Mouse (Mus musculus): ENCODE data around the gene Chml.

Chml gene

DNA sequence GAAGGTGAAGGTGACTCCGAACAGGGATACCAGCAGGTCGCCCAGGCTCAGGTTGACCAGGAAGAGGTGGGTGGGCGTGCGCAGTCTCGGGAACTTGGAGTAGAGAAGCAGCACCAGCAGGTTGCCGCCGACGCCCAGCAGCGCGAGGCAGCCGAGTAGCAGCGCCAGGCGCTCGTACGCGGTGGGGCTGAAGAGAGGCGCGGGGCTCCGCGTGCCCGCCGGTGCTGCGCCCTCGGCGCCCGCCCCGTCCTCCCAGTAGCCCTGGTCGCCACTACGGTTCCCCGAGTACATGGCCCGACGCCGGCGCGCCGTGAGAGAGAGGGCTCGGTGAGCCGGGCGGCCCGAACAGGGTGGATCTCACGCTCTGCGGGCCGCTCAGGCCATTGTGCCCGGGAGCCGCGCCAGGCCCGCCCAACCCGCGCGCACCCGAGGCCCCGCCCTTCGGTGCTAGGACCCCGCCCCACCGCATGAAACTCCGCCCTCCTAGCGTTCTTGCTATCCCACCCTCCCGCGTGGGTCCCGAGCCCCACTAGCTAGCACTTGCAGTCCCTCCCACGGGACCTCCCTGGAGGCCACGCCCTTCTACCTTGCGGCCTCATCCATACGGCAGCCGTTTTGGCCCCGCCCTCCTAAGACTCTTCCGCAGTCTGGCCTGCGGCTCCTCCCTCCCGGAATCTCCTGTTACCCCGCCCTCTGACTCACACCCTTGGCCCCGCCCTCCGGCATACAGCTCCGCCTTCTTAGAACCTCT is at the start of gene Chml, which contains the start of gene Opn3:
Chml (minus strand) TSS at position 656 of the 751 bp plus-strand sequence.
Opn3 (minus strand) TSS at position 531 of the 751 bp plus-strand sequence.
- peak; percentile 93 for DNase-seq (ENCODE audit: extremely low read depth, low read depth, low spot score)

GRCm38 (mm10) chr1:175725771-175726170 is 33.1 kb upstream of the Chml start:
- DNase-seq (ENCODE audit: extremely low read depth, low read depth, low spot score): no peak

- no peak for DNase-seq (ENCODE audit: extremely low read depth, low read depth, low spot score)
These were observed 24.1 kb upstream of the Chml start for GRCm38 (mm10) chr1:175716832-175717231.

DNA sequence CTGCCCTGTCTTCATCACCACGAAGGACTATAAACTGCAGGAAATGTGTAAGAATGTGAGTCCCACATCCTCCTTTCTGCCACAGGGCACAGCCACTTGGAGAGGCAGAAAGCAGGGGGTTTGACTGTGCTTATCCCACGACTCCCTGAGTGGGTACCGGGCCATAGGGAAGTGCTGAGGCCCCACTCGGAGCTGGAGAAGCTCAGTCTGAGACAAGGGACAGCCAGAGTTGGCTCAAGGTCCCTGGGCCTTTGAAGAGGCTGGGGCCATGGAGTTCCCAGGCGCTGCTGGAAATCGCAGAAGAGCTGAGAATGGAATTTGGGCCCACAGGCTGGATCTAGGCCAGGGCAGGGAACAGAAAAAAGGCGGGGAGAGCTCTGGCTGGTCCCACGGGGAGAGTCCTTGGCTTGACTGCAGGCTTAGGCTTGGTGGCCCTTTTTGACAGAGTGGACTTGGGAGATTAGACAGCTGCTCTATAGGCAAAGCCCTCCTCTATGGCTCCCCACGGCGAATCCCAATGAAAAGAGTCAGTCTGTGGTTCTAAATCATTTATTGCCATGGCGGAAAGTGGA is 19.7 kb upstream of the Chml start:
- no peak for DNase-seq (ENCODE audit: extremely low read depth, low read depth, low spot score)

DNA sequence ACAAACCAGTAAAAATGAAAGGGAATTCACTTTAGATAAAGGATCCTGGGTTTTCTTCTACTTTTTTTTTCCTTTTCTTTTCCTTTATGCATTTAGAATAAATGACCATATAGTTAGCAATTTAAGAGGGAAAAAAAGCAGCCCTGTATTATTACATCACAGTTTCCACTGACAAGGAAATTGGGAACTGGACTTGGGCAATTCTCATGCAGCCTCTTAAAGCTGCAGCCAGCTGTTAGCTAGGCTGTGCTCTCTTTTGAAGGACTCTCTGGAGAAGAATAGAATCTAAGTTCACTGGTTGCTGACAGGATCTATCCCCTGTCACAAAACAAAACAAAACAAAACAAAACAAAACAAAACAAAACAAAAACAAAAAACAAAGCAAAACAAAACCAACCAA is 15.3 kb upstream of the Chml start:
- no peak for DNase-seq (ENCODE audit: extremely low read depth, low read depth, low spot score)

GRCm38 (mm10) chr1:175707599-175707998 is 14.9 kb upstream of the Chml start:
- DNase-seq (ENCODE audit: extremely low read depth, low read depth, low spot score): no peak

- DNase-seq (ENCODE audit: extremely low read depth, low read depth, low spot score): no peak
These were observed 8.4 kb upstream of the Chml start for GRCm38 (mm10) chr1:175701145-175701544.

DNA sequence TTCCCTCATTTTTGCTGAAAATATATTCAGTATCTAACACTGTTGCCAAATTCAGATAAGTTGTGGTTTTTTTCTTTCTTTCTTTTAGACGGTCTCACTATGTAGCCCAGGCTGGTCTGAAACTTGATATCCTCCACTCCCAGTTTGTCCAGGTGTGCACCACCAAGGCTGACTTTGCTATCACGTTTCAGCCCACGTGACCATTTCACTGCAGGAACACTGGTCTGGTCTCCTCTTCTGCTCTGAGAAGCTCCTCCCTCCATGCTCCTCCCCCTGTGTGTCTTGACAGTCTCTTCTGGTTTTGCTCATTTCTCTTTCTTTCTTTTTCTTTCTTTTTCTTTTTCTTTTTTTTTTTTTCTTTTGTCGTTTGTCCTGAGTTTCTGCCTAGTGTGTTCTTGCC is 7.1 kb upstream of the Chml start:
- no peak for DNase-seq (ENCODE audit: extremely low read depth, low read depth, low spot score)

DNA sequence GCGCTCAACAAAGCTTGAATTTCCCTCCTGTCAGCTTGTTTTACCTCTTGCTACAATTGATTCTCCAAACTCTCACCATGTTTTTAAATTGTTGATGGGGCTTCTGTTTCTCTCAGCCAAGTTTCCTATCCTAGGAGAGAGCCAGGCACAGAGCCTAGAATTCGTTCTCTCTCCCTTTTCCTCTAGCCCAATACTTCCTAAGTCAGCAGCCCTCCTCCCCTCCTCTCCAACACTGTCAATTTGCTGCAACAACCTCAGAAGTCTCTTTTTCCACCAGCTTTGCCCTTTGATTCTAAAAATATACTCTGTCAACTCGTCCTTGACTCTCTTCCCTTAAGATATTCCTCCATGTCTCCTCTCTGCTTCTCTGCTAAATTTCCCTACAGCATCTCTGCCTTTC is 6.7 kb upstream of the Chml start:
- no peak for DNase-seq (ENCODE audit: extremely low read depth, low read depth, low spot score)

DNA sequence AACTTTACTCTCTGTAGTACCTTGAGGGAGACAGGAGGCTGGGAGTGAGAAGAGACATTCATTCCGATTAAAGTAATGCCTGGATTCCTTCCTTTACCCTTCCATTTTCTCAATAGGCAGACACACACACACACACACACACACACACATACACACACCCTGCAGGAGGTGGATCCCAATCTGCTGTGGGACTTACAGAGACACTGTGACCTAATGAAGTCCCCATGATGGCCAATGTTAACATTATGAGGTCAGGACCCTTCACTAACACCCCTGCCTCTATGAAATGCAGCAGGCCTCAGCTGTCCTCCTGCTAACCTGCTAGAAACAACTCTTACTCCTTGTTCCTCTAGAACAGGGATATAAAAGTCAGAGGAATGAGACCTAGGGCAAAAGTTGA is 5.6 kb upstream of the Chml start, which contains the start of gene Wdr64:
Wdr64 (plus strand) TSS at position 301 of the 400 bp plus-strand sequence.
- DNase-seq (ENCODE audit: extremely low read depth, low read depth, low spot score): no peak

DNA sequence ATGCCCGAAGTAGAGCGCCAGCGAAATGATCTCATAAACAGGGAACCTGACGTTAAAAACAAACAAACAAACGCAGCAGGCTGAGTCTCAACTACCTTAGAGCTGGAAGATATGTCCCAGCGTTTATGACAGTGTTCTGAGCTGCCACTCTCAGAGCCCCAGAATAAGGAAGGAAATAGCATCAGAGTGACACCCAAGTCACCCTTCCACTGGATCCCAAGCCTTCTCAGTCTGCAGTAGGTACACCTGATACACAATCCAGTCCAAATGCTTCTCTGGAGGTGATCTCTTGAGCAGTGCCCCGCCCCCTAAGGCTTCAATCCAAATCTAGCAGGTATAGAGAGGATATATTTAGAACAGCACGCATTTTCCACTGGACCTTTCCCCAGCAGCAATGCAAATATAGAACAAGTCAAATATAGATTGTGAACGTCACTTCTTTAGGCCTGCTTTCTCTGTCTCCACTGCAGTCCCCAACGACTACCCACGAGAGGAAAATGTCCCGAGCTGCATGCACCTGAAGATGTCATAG is 794 bp upstream of the Chml start:
- no peak for DNase-seq (ENCODE audit: extremely low read depth, low read depth, low spot score)

GRCm38 (mm10) chr1:175692997-175693361 is 278 bp upstream of the Chml start:
- DNase-seq (ENCODE audit: extremely low read depth, low read depth, low spot score): no peak

GRCm38 (mm10) chr1:175691686-175692245 is 935 bp downstream of the Chml start:
- no peak for DNase-seq (ENCODE audit: extremely low read depth, low read depth, low spot score)

GRCm38 (mm10) chr1:175680995-175681394 is 11.7 kb downstream of the Chml start:
- DNase-seq (ENCODE audit: extremely low read depth, low read depth, low spot score): no peak

DNA sequence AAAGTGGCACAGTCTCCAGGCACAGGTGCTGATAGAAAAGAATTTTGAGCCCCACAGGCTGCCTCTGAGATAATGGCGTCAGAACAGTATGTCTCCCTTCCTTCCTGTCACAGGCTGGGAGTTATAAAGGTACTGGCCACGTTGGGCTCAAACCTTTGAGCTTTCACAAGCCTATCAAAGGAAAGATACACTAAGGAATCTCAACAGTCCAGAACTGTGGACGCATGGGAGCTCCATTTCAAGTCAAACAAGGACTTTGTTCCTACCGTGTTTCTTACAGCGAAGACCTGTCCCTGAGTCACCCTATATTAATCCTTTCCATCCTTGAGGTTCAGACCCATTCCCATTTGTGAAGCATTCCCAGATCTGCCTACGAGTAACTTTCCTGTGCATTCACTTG is 15.2 kb downstream of the Chml start:
- DNase-seq (ENCODE audit: extremely low read depth, low read depth, low spot score): no peak

GRCm38 (mm10) chr1:175675116-175675515 is 17.6 kb downstream of the Chml start:
- no peak for DNase-seq (ENCODE audit: extremely low read depth, low read depth, low spot score)

- no peak for DNase-seq (ENCODE audit: extremely low read depth, low read depth, low spot score)
These were observed 19.0 kb downstream of the Chml start for GRCm38 (mm10) chr1:175673563-175674325.

DNA sequence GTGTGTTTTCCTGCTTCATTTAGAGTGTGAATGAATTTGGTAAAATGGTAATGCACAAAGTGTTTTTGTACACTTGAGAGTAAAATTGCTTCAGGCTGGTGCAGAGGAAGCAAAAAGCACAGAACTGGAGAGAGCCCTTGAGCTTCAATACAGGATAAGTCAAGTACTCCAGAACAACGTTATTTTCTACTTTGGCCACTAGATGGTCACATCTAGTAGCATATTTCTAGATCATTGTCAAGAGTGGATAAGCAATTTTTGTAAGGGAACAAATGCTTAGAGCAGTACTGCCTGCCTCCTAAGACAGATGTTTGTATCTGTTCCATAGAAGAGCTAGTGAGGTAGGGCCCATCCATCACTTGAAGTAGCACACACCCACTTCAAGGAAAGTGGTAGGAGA is 21.1 kb downstream of the Chml start:
- DNase-seq (ENCODE audit: extremely low read depth, low read depth, low spot score): no peak

DNA sequence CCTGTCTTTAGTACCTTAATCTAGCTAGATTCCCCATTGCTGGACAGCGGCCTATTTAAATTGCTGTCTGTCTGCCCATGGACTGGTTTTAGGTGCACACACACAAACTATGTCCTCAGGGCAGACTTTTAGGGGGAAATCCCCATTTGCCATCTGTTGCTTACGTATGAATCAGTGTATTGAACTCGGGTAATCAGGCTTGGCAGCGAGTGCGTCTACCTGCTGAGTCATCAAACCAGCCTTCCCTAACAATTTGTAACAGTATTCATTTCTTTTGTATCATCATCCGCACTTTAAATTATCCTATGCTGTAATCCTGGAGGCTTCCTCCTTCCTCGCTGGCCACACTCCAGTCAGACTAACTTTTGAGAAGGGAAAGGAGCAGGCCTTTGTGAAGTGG is 22.7 kb downstream of the Chml start:
- DNase-seq (ENCODE audit: extremely low read depth, low read depth, low spot score): no peak

DNA sequence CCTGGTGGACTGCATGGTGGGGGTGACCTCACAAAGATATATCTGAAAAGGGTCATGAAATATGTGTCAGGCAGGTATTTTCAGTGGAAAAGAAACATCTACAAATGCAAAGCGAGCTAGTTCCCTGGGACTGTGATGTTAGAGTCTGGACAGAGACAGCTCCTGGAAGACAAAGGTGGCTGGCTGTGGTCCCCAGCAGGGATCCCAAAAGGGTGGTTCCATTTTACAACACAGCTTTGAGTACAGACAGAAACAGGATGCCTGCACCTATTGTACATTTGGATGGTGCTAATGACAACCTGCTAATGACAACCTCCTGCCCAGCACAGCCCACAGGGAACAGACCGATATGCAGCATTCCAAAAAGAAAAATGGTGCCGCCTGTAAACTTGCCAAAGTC is 23.2 kb downstream of the Chml start:
- DNase-seq (ENCODE audit: extremely low read depth, low read depth, low spot score): no peak

GRCm38 (mm10) chr1:175668666-175669405 is 23.9 kb downstream of the Chml start:
- no peak for DNase-seq (ENCODE audit: extremely low read depth, low read depth, low spot score)

Data from fat pad, adult 2 months (tissue).